Mouse (Mus musculus) sigmoid colon, adult 10 weeks (tissue): ENCODE measurements around the gene Nmb. TPM values are rescaled to one million over a fixed set of nuclear protein-coding genes. Genes with fewer than 3 reads are reported as not detected.

Source experiments
- polyA plus RNA-seq: library from polyadenylated mRNA; stranded (reverse); fragments of 350-450 nt; fragmentation: Illumina TruSeq; extraction: RNeasy Lipid Tissue Mini Kit (QIAGEN cat#74804); gene quantifications from one replicate; pipeline ENCODE4 v1.2.3, GENCODE M21; 2014; ENCODE audit warnings: low read depth, low replicate concordance

The Nmb gene
- polyA plus RNA-seq: not detected

DNA sequence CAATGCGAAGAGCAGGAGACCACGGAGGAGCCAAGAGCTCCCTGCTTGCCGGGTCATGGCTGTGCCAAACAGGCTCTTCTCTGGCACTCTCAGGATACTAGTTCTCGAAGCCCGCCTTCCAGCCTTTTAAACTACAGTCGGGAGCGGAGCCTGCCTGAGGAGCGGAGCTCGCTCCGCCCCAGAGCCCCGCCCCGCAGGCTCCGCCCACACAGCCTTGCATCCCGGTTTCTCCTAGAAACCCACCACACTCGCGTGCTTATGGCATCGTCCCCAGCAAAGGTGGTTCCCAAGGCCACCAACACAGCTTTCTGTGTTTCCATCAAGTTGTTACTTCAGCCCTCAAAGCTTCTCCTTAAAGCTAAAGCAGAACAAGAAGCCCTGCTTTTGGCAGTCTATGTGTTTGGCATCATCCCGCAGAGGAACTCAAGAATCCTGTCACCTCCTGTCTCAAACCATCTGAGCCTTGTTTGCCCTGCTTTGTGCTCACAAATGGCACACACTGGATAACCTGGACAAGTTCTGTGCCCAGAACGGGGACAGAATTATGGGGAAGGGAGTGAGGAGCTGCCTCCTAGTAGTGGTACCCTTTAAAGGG, at the start of gene Nmb:
Gene Nmb, minus strand, starts transcription at position 156 of the 595 bp plus-strand sequence.

DNA sequence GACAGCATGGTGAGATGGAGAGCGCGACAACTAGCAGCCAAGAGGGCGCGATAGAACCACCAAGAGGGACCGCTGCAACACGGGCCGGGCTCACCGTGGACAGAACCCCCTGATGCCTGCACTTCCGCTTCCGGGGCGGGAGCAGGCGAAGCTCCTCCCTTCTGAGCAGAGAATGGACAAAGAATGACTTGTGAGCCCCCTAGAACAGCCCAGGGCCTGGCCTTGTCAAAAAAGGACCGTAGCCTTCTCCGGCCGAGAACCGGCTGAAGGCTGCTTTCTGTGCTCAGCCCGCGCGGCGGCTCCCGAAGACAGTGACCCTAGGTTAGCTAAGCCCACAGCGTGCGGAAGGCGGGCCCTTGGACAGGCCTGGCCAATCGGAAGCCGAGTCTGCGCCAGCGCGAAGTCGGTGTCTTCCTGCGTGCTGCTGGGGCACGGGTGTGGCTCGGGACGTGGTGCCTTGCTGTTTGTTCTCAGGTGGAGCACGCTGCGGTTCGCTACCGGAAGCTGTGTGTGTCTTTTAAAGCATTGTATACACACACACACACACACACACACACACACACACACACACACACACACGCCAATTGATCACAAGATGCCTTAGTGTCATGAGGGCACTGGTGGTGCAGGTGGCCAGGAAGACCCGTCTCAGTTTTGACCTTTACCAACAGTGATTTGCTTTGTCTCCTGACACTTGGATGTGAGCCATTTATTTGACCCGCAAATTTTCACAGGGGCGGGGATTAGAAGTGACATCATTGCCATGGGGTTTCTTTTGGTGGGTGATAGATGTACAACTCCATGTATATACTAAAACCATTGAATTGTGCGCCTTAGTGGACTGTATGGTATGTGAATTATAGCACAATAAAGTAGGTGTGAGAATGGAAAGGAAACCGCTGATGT, 42.8 kb upstream of the Nmb start, which contains the start of gene Sec11a:
Gene Sec11a, minus strand, starts transcription at position 336 of the 906 bp plus-strand sequence.

DNA sequence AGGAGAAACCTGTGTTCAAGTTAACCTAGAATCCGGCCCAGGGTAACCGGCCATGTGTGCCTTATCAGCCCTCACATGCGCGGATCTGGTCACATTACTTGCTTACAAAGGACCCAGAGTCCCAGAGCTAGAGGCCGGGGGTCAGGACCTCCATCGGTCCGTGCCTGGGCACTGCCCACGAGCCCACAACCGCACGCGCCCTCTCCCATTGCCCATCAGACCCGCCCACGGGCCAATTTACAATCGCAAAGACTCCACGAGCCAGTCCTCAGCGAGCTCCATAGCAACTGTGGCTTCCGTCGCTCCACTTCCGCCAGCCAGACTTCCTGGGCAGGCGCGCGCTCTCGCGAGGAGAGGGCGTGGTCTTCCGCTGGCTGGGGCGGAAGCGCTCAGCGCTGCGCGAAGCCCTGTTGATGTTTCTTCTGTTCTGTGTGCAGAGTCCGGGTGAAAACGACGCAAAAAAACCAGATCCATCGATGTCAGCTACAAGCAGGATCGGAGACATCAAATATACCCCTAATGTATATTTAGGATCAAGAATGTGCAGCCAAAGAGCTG, 3.9 kb downstream of the Nmb start, which contains the start of gene Wdr73:
Gene Wdr73, minus strand, starts transcription at position 326 of the 558 bp plus-strand sequence.

DNA sequence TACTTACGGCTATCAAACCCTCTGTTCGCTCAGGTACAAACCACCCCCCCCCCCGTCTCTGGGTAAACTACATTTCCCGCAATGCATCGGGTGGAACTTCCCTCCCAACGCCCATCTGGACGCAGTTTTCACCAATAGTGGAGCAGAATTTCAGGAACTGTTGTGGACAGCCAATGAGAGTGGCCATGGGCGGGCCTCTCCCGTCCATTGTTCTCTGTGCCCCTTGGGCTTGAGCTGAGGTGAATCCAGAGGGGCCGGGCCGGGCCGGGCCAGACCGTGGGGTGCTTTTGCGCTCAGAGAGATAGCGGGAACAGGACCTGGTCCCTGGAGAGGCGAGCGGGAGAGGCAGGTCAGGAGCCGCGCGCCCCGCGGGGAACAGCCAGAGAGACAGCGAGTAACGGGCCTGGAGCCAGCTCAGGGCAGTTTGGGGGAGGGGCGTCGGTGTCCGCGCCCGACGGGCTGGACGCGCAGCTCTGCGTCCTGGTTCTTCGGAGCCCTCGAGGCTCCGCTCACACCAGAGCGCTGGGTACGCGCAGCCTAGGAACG, 44.1 kb downstream of the Nmb start, which contains the start of gene Zscan2:
Gene Zscan2, plus strand, starts transcription at position 192 of the 546 bp plus-strand sequence.

Other genes starting within 250 kb of the Nmb start
- gene Crtc3, start 216.2 kb downstream of the Nmb start, polyA plus RNA-seq: 2.4 TPM
- 130 TPM for gene Iqgap1, start 79.1 kb downstream of the Nmb start, polyA plus RNA-seq
- 0.57 TPM for gene Zscan2, start 44.2 kb downstream of the Nmb start, polyA plus RNA-seq
- gene Wdr73, start 3.8 kb downstream of the Nmb start, polyA plus RNA-seq: 13.6 TPM
- gene Sec11a, start 42.7 kb upstream of the Nmb start, polyA plus RNA-seq: 143 TPM
- 9.4 TPM for gene Zfp592, start 88.6 kb upstream of the Nmb start, polyA plus RNA-seq
- gene Alpk3, start 152.5 kb upstream of the Nmb start, polyA plus RNA-seq: not detected
- not detected for gene Slc28a1, start 209.7 kb upstream of the Nmb start, polyA plus RNA-seq